Mouse (Mus musculus): ENCODE measurements around the gene Alox8. TPM values are rescaled to one million over a fixed set of nuclear protein-coding genes. Genes with fewer than 3 reads are reported as not detected.

Alox8 gene
- total RNA-seq, 2 experiments from 2014 or later, result not detected

- intact Hi-C loops (cut with DNase I; ENCODE audit: low total_unique reads), result no loop called here
These were observed 4.8 kb downstream of the Alox8 start for GRCm38 (mm10) chr11:69192840-69193239.

GRCm38 (mm10) chr11:69185936-69186335 lies 11.7 kb downstream of the Alox8 start:
- DNase-seq, result no peak
- intact Hi-C loops (cut with DNase I; ENCODE audit: low total_unique reads), result no loop called here

More at GRCm38 (mm10) chr11:69192840-69193239, 4.8 kb downstream of the Alox8 start:
- no peak for DNase-seq

GRCm38 (mm10) chr11:69185031-69185430 lies 12.6 kb downstream of the Alox8 start:
- DNase-seq, result no peak
- intact Hi-C loops (cut with DNase I; ENCODE audit: low total_unique reads), result no loop called here

GRCm38 (mm10) chr11:69180120-69180519 lies 17.5 kb downstream of the Alox8 start:
- intact Hi-C loops (cut with DNase I; ENCODE audit: low total_unique reads), result no loop called here
- DNase-seq, result no peak

GRCm38 (mm10) chr11:69179512-69179911 lies 18.1 kb downstream of the Alox8 start:
- DNase-seq, result no peak
- intact Hi-C loops (cut with DNase I; ENCODE audit: low total_unique reads), result no loop called here

- intact Hi-C loops (cut with DNase I; ENCODE audit: low total_unique reads), result no loop called here
- DNase-seq, result no peak
These were observed 19.1 kb downstream of the Alox8 start for GRCm38 (mm10) chr11:69178525-69178924.

GRCm38 (mm10) chr11:69174722-69175121 lies 22.9 kb downstream of the Alox8 start:
- no peak for DNase-seq
- intact Hi-C loops (cut with DNase I; ENCODE audit: low total_unique reads), result no loop called here

GRCm38 (mm10) chr11:69172606-69173005 lies 25.0 kb downstream of the Alox8 start:
- DNase-seq, result no peak
- intact Hi-C loops (cut with DNase I; ENCODE audit: low total_unique reads), result no loop called here

GRCm38 (mm10) chr11:69171626-69172025 lies 26.0 kb downstream of the Alox8 start:
- intact Hi-C loops (cut with DNase I; ENCODE audit: low total_unique reads), result no loop called here
- peak; percentile 92 for DNase-seq

- intact Hi-C loops (cut with DNase I; ENCODE audit: low total_unique reads), result no loop called here
- DNase-seq, result no peak
These were observed 28.3 kb downstream of the Alox8 start for GRCm38 (mm10) chr11:69169313-69169712.

GRCm38 (mm10) chr11:69156800-69157199 lies 40.8 kb downstream of the Alox8 start, which contains the start of gene Alox12b:
TSS of gene Alox12b (plus strand) at chr11:69156989.
- no peak for DNase-seq
- intact Hi-C loops (cut with DNase I; ENCODE audit: low total_unique reads), result no loop called here

GRCm38 (mm10) chr11:69155351-69155750 lies 42.3 kb downstream of the Alox8 start:
- no peak for DNase-seq
- intact Hi-C loops (cut with DNase I; ENCODE audit: low total_unique reads), result no loop called here

- intact Hi-C loops (cut with DNase I; ENCODE audit: low total_unique reads), result no loop called here
- DNase-seq, result no peak
These were observed 43.8 kb downstream of the Alox8 start for GRCm38 (mm10) chr11:69153831-69154230.

GRCm38 (mm10) chr11:69151004-69151403 lies 46.6 kb downstream of the Alox8 start:
- intact Hi-C loops (cut with DNase I; ENCODE audit: low total_unique reads), result no loop called here
- DNase-seq, result no peak

- DNase-seq, result peak; percentile 72
These were observed 47.2 kb downstream of the Alox8 start for GRCm38 (mm10) chr11:69150444-69150843.

GRCm38 (mm10) chr11:69149728-69150127 lies 47.9 kb downstream of the Alox8 start:
- intact Hi-C loops (cut with DNase I; ENCODE audit: low total_unique reads), result no loop called here
- DNase-seq, result peak; percentile 59

More at GRCm38 (mm10) chr11:69150444-69150843, 47.2 kb downstream of the Alox8 start:
- intact Hi-C loops (cut with DNase I; ENCODE audit: low total_unique reads), result no loop called here

GRCm38 (mm10) chr11:69148451-69148960 lies 49.1 kb downstream of the Alox8 start:
- intact Hi-C loops (cut with DNase I; ENCODE audit: low total_unique reads), result no loop called here
- no peak for DNase-seq

- no peak for DNase-seq
- intact Hi-C loops (cut with DNase I; ENCODE audit: low total_unique reads), result no loop called here
These were observed 50.1 kb downstream of the Alox8 start for GRCm38 (mm10) chr11:69147546-69147945.

- DNase-seq, result no peak
- intact Hi-C loops (cut with DNase I; ENCODE audit: low total_unique reads), result no loop called here
These were observed 62.3 kb downstream of the Alox8 start for GRCm38 (mm10) chr11:69135361-69135760.

GRCm38 (mm10) chr11:69134622-69134968 lies 63.0 kb downstream of the Alox8 start:
- intact Hi-C loops (cut with DNase I; ENCODE audit: low total_unique reads), result no loop called here
- DNase-seq, result no peak

Measured in gastrocnemius, postnatal 14 days (tissue).